Mouse (Mus musculus) stomach, adult 2 months (tissue): ENCODE data around the gene Mlh1. TPM values are rescaled to one million over a fixed set of nuclear protein-coding genes. Genes with fewer than 3 reads are reported as not detected.

Source experiments
- polyA plus RNA-seq: library from polyadenylated mRNA; depleted of rRNA; stranded (reverse); fragments of >200 nt; gene quantifications from 2 replicates; pipeline ENCODE4 v1.2.3, GENCODE M21; 2012; rRNA removed

Gene Mlh1
- 3.4 and 4.8 TPM in 2 replicates for polyA plus RNA-seq

DNA sequence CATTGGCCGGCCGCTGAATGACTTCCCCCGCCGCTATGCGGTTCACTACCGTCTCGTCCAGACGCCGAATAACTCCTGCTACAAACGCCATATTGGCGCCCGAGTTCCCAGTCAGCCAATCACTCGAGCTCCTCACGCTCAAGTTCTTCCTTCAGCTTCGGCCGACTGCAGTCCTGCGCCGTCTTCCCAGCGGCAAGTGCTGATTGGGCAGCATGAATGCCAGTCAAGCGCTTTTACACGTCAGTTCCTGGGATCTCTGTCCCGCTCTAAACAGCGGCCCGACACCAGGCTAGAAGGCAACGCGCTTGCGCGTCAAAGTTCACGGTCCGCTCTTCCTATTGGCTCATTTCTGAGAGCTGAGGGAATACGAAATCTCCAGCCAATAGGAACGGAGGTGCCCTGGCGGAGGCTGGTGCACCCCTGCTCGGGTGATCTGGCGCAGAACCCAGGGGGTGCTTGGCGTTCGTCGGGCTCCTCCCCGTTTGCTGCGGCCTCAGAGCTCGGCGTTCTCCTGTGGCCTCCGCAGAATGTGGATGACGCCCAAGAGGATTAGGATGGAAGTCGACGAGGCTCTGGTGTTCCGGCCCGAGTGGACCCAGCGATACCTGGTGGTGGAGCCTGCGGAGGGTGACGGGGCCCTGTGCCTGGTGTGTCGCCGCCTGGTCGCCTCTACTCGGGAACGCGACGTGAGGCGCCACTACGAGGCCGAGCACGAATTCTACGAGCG lies at the start of gene Mlh1, which contains the start of gene Epm2aip1:
Mlh1 (minus strand) TSS at position 358 of the 727 bp plus-strand sequence.
Epm2aip1 (plus strand) TSS at position 496 of the 727 bp plus-strand sequence.

DNA sequence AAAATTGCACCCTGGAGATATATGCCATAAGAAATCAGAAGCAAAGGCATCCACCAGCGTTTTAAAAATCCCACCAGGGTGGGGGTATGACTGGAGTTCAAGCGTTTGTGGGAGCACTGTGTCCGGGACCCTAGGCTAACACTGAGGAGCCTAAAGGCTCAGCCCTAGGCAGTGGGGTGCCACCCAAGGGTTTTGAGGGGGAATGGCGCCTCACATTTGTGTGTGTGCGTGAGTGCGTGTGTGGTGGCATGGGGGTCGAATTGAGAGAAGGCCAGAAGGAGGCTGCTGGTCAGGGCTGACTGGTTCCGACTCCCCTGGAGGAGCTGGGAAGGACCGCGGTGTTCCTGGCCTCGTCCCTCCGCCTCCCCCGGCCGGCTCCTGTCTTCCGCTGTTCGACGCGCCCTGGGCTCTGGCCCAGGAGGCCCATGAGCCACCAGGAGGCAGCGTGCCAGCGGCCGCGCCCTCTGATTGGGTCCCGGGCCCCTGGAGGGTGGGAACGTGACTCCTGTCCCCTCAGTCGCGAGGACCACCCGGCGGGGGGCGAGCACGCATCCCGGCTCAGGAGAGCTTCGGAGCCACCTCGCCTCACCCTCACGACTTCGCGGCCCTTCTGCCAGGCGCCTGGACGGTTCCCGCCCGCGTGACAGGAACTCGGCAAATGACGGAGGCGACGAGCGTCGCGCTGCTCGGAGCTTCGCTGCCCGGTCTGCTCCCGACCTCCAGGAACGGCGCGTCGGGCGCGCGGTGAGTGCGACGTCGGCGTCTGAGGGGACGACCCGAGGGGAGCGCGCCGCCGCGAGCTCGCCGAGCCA lies 39.6 kb upstream of the Mlh1 start, which contains the start of gene Trank1:
Trank1 (plus strand) TSS at position 709 of the 812 bp plus-strand sequence.

Other genes starting within 250 kb of the Mlh1 start
- 1.3 and 1.4 TPM in 2 replicates for gene Ccrl2, start 214.3 kb downstream of the Mlh1 start, polyA plus RNA-seq
- gene Lrrfip2, start 154.2 kb downstream of the Mlh1 start, polyA plus RNA-seq, result 2.6 and 3.8 TPM in 2 replicates
- gene Epm2aip1, start 138 bp upstream of the Mlh1 start, polyA plus RNA-seq, result 1.2 and 1.7 TPM in 2 replicates
- 0.13 and 0.35 TPM in 2 replicates for gene Trank1, start 39.9 kb upstream of the Mlh1 start, polyA plus RNA-seq
- gene Dclk3, start 167.3 kb upstream of the Mlh1 start, polyA plus RNA-seq, result 0.69 and 0.70 TPM in 2 replicates